Mouse (Mus musculus) ovary, postnatal 36 days (tissue): ENCODE results near the gene Reg1.
"Not testable (repeated sequence)": the region's sequence is repeated elsewhere in the genome, so short reads cannot be mapped to it uniquely, and the experiment has no call there.

Experiments used
- DNase-seq: peaks from one replicate; pipeline ENCODE4 v3.0.0; 2022; ENCODE audit warnings: low spot score, mixed read lengths

Reg1 gene

DNA sequence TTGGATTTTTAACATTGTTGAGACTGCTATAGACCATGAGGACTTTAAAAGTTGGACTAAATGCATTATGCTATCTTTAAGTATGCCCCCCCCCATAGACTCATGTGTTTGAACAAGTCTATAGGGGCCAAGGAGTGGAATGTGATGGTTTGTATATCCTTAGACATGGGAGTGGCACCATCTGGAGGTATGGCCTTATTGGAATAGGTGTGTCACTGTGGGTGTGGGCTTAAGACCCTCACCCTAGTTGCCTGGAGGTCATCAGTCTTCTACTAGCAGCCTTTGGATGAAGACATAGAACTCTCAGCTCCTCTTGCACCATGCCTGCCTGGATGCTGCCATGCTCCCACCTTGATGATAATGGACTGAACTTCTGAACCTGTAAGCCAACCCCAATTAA is at the start of gene Reg1:
Reg1 (plus strand) TSS at position 301 of the 400 bp plus-strand sequence.
- DNase-seq: not testable (repeated sequence)

DNA sequence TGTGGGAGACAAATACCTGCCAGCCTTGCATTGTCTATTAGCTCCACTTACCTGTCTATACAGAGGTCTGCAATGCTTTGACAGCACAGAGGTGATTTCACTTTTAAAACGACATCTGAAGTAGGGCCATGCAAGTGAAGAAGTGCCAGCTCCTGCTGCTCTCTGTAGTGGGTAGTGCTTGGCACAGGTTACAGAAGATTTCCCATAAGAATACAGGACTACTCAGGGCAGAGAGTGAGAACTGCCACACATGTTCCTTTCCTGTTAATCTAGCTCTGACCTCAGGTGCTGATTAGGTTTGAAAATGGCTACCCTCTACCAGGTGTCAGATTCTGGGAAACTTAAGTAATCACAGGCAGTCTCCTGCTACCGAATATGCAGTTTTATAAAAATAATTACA is 43.7 kb upstream of the Reg1 start, which contains the start of gene Reg3d:
Reg3d (minus strand) TSS at position 101 of the 400 bp plus-strand sequence.
- DNase-seq: no peak

DNA sequence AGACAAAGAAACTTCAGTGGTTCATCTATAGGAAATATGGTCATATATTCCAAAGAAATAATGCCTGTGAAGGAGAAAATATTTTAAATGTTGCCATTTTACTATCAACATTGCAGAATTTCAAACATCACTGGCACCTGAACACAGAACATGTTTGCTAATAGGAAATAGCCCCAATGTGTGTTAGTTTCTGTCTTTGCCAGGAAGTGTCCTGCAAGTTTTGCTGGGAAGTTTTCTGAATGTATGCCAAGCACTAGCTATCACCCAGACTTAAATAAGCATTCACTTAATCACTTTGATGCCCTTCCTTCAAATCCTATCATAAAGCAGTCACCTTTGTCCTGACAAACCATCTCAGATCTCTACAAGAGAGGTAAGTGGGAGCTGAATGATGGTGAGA is 42.1 kb upstream of the Reg1 start, which contains the start of gene Reg3a:
Reg3a (plus strand) TSS at position 301 of the 400 bp plus-strand sequence.
- no peak for DNase-seq

DNA sequence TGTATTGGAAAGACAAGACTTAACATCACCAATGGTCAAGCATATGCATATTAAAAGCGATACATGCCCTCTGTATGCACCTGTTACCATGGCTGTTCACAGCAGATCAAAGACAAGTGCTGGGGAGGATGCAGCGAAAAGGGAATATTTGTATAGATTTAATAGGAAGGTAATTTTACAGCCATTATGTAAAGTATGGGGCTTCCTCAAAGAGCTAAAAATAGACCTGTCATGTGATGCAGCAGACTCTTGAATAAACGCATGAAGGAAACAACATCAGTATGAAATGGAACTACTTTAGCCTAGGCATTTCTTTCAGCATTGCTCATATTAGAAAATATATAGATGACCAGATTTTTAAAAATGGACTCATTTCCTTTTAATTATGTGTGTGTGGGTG is 36.9 kb upstream of the Reg1 start:
- DNase-seq: no peak

DNA sequence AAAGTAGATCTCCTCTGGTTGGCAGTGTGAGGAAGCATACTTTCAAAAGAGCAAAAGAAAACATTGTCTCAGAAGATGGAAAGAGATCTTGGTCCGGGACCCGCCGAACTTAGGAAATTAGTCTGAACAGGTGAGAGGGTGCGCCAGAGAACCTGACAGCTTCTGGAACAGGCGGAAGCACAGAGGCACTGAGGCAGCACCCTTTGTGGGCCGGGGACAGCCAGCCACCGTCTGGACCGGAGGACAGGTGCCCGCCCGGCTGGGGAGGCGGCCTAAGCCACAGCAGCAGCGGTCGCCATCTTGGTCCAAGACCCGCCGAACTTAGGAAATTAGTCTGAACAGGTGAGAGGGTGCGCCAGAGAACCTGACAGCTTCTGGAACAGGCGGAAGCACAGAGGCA is 27.2 kb upstream of the Reg1 start, which contains the start of gene Reg2:
Reg2 (plus strand) TSS at position 301 of the 400 bp plus-strand sequence.
- DNase-seq: not testable (repeated sequence)

DNA sequence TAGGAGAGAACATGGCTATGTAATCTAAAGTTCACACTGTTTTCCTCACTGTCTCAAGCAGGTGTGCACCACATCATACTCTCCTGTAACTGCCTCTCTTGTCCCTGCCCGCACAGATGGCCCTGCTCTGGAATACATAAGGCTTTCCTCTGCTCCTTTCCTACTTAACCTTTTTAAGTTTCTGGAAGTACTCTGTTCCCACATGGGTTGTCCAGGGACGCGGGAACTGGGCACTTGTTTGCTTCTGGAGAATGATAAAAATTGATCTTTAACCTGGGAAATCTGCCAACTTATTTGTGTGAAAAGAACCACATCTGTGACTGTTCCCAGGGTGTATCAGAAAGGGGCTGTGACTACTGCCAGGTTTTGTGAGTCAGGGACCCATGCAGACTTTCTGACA is 3.0 kb downstream of the Reg1 start:
- DNase-seq: no peak

DNA sequence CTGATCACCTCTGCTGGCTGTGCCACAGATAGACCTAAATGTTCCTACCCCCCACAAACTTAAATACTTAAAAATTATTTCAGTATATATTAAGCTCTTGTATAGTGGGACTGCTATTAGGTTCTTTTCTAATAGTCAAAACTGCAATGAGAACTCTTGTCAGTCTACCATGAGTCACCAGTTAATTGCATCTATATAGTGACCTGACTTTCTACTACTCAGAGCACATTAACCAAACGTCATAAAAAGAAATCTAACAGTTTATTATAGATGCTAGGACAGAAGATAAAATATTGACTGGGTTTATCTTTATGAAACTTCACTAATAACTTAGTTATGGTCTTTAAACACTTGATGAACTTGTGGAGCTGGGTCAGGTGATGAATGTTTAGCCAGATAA is 24.7 kb downstream of the Reg1 start:
- DNase-seq: no peak

DNA sequence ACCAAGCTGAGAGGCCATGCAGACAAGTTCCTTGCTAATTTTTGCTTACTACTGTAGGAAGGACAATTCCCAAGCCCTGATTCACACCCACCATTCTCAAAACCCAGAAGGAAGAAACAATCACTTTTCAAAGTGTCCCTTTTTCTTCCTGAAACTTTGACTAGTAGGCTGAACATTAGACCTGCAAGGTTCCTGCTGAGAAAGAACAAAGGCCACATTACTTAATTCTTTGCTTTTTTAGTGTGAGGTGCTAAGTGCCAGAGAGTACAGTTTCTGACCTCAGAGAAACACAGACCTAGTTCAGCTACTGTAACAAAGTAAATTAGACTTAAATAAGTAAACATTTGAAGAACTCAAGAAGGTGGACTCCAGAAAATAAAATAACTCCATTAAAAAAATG is 25.9 kb downstream of the Reg1 start:
- no peak for DNase-seq

DNA sequence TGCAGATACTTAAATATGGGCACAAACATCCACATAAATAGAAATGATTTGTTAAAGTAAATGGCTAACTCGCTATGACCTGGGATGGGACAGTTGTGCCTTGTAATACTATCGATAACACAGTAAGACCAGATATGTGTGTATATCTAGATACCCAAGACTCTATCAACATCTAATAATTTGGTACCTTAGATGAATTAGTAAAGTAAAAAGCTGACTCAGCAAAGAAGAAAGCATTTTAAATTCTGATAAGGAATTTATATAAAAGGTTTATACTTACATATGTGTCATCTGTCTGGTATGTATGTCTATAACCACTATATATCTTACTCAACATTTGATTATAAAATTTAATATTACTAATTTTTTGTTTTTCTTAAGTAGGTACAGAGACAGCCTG is 30.3 kb downstream of the Reg1 start:
- DNase-seq: no peak

DNA sequence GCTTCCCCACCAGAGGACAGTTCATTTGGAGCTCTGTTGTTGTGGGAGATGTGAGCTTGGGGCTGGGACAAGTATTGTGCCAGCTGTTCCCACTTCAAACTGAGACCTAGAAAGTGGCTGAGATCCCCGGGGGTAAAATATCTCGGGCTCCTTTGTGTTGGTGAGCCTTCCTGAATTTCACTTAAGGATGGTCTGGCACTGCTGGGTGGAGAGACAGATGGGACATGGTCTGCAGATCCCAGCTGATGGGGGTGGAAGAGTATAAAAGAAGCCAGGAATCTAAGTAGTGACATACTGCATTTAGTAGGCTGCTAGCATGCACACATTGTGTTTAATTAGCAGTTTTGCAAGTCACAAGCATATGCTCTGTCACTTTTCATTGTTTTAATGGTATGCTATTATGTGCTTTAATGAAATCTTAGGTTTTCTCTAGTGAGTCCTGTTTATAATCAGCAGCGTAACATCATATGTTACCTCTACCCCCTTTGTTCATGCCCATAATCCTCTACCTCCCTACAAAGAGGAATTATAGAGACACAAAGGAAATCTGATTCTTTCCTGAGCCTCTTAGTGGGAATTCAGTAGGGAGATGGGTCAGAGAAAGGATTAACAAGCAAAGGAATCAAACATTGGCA is 37.8 kb downstream of the Reg1 start:
- DNase-seq: no peak

DNA sequence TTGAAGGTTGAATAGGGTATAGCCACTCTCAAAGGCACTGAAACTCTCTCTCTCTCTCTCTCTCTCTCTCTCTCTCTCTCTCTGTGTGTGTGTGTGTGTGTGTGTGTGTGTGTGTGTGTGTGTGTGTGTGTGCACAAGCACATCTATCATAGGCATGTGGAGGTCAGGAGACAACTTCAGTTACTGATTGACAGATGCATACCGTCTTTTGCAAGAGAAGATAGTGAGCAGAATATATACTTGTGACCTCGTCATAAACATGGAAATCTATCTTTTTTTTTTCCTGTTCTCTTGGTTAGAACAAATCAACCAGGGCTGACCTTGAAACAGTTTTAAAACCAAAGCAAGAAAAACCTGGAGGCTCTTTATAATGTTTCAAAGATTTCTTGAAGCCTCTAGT is 39.8 kb downstream of the Reg1 start:
- no peak for DNase-seq

DNA sequence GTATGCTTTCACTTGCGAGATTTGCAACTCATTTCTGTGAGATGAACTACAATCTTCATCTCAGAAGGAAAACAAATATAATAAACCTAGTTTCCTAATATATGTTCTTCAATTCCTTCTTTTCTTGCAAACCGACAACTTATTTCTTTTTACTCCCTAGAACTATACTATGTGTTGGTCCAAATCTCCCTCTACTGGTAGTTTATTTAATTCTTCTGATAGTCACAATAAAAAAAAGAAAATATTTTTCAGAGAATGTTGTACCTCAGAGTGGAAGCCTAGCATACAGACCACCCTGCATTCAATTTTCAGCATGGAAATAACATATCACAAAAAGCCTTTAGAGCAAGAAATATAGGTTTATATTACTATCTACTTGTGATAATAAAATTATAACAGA is 40.8 kb downstream of the Reg1 start:
- no peak for DNase-seq

DNA sequence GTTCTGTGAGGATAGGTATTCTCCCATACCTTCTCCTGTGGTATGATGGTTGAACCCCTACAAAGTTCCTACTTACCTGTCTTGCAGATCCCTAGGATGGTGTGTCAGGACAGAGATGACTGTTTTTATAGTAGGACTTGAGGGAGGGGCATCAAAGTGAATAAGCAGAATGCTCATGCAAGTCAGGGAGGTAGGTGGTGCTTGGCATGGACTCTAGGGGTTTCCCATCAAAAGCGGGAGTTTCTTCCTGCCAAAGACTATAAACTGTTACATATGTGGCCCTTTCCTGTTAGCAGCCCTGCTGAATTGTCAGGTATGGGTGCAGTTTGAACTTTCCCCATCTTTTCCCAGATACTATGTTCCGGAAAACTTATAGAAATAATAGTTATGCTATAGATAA is 46.3 kb downstream of the Reg1 start, which contains the start of gene Reg3g:
Reg3g (minus strand) TSS at position 101 of the 400 bp plus-strand sequence.
- DNase-seq: no peak

DNA sequence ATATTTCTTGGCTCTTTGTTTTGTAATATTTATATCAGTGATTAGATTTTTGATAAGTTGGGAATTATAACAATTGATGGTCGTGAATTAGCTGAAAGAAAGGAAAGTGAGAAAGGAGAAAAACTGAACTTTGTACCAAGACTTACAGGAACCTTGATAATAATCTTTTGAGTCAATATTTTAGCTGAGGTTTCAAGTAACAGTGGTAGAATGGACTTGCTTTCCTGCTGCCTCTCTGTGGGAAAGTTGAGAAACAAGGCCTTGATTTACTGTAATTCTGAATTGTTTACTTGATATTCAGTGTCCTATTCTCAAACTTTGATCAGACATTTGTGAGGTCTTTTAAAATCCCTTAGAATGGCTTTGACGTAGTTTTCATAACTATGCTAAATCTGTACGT is 46.8 kb downstream of the Reg1 start:
- no peak for DNase-seq
